Mouse (Mus musculus) mouse embryonic stem cell (cell line): ENCODE results near the gene Scgn.

Experiments
- in situ Hi-C, 2 experiments: fragments of 300-500 bp; cut with MboI; formaldehyde crosslinking; loops; 1 replicate in 1 of 2; 3 replicates in 1 of 2; pipeline ENCODE4 v1.14.3; 2019 to 2020; ENCODE audit warnings: low sequenced_read_pairs in 2 of 2, low pct_unique_long_range_greater_than_20kb in 1 of 2, mixed read lengths in 1 of 2; ENCODE audit not compliant: unreplicated experiment in 1 of 2

Gene Scgn

GRCm38 (mm10) chr13:23990928-23991327 lies at the start of gene Scgn:
Gene Scgn, minus strand, starts transcription at chr13:23991214.
- in situ Hi-C loops: no loop called here

GRCm38 (mm10) chr13:24040221-24040620 lies 49.2 kb upstream of the Scgn start:
- in situ Hi-C loops: no loop called here

- in situ Hi-C loops: no loop called here
These were observed 46.5 kb upstream of the Scgn start for GRCm38 (mm10) chr13:24037502-24037901.

GRCm38 (mm10) chr13:24036150-24036549 lies 45.1 kb upstream of the Scgn start:
- in situ Hi-C loops: no loop called here

- in situ Hi-C loops: no loop called here
These were observed 36.5 kb upstream of the Scgn start for GRCm38 (mm10) chr13:24027191-24028170.

- in situ Hi-C loops: no loop called here
These were observed 27.5 kb upstream of the Scgn start for GRCm38 (mm10) chr13:24018515-24018914.

- in situ Hi-C loops: no loop called here
These were observed 14.5 kb upstream of the Scgn start for GRCm38 (mm10) chr13:24005528-24005927.

- in situ Hi-C loops: no loop called here
These were observed 10.8 kb upstream of the Scgn start for GRCm38 (mm10) chr13:24001797-24002196.

- in situ Hi-C loops: no loop called here
These were observed 10.1 kb upstream of the Scgn start for GRCm38 (mm10) chr13:24001081-24001480.

- in situ Hi-C loops: no loop called here
These were observed 7.8 kb upstream of the Scgn start for GRCm38 (mm10) chr13:23998826-23999225.

- in situ Hi-C loops: no loop called here
These were observed 3.7 kb upstream of the Scgn start for GRCm38 (mm10) chr13:23994756-23995155.

- in situ Hi-C loops: no loop called here
These were observed 3.0 kb upstream of the Scgn start for GRCm38 (mm10) chr13:23994024-23994423.

GRCm38 (mm10) chr13:23990451-23990850 lies 563 bp downstream of the Scgn start:
- in situ Hi-C loops: no loop called here

- in situ Hi-C loops: no loop called here
These were observed 5.9 kb downstream of the Scgn start for GRCm38 (mm10) chr13:23985130-23985529.

GRCm38 (mm10) chr13:23972271-23972670 lies 18.7 kb downstream of the Scgn start:
- in situ Hi-C loops: no loop called here

- in situ Hi-C loops: no loop called here
These were observed 19.1 kb downstream of the Scgn start for GRCm38 (mm10) chr13:23971870-23972269.

GRCm38 (mm10) chr13:23964909-23965308 lies 26.1 kb downstream of the Scgn start:
- in situ Hi-C loops: no loop called here

GRCm38 (mm10) chr13:23959776-23960175 lies 31.2 kb downstream of the Scgn start:
- in situ Hi-C loops: no loop called here

GRCm38 (mm10) chr13:23950928-23951327 lies 40.1 kb downstream of the Scgn start:
- in situ Hi-C loops: no loop called here
